Mouse (Mus musculus) G1E (cell line): ENCODE results near the gene Sbno2. TPM values are rescaled to one million over a fixed set of nuclear protein-coding genes. Genes with fewer than 3 reads are reported as not detected.

Source experiments
- ATAC-seq: 2 replicates; pipeline ENCODE4 v1.8.0; 2016; ENCODE audit warnings: mild to moderate bottlenecking; ENCODE audit not compliant: insufficient number of reproducible peaks, poor library complexity, low FRiP score, severe bottlenecking; ENCODE audit errors: extremely low read depth
- DNase-seq: peaks from one replicate; pipeline ENCODE4 v3.0.0; 2012; ENCODE audit warnings: low spot score
- H3K27me3 ChIP-seq: 2 replicates; pipeline ENCODE4 v1.6.1; 2012; ENCODE audit warnings: mild to moderate bottlenecking, low read length, inconsistent platforms; ENCODE audit not compliant: insufficient read depth
- H3K36me3 ChIP-seq: replicated peaks from 2 replicates; pipeline ENCODE3; 2012; ENCODE audit warnings: mild to moderate bottlenecking, inconsistent platforms
- H3K4me1 ChIP-seq: 2 replicates; pipeline ENCODE4 v1.6.1; 2012; ENCODE audit warnings: low read depth, low read length, inconsistent platforms, mixed read lengths; ENCODE audit not compliant: insufficient read depth
- H3K4me3 ChIP-seq: 2 replicates; pipeline ENCODE4 v1.5.1; 2012; ENCODE audit warnings: low read depth, mild to moderate bottlenecking, inconsistent platforms, low read length, moderate library complexity, mixed read lengths
- H3K9me3 ChIP-seq: replicated peaks from 2 replicates; pipeline ENCODE4 v1.6.1; 2012; ENCODE audit warnings: inconsistent platforms
- CTCF ChIP-seq: IDR thresholded peaks from 2 replicates; pipeline ENCODE4 v1.5.1; 2012; ENCODE audit warnings: low read depth, low read length, inconsistent platforms, mixed read lengths
- GATA1 ChIP-seq: IDR thresholded peaks from 2 replicates; pipeline ENCODE4 v1.6.1; 2012; ENCODE audit warnings: borderline replicate concordance, low read length, inconsistent platforms, mixed read lengths
- GATA2 ChIP-seq: IDR thresholded peaks from 2 replicates; pipeline ENCODE4 v1.6.1; 2012; ENCODE audit warnings: low read depth, low read length, inconsistent platforms, borderline replicate concordance
- POLR2AphosphoS5 ChIP-seq: IDR thresholded peaks from 2 replicates; pipeline ENCODE4 v1.6.1; 2012; ENCODE audit warnings: low read depth, low read length, inconsistent platforms; ENCODE audit not compliant: insufficient replicate concordance
- TAL1 ChIP-seq: conservative IDR thresholded peaks from 2 replicates; pipeline ENCODE4 v1.6.1; 2012; ENCODE audit warnings: low read depth, low read length, inconsistent platforms, mixed read lengths
- polyA plus RNA-seq: library from polyadenylated mRNA; stranded (reverse); fragments of >175 nt; gene quantifications from 2 replicates; pipeline ENCODE4 v1.2.3, GENCODE M21; 2012
- total RNA-seq, 2 experiments: library from RNA; stranded (forward) in 1 of 2; stranded (reverse) in 1 of 2; fragments of 200-1000 nt in 1 of 2; fragments of >200 nt in 1 of 2; fragmentation: Nextera tagmentation in 1 of 2; gene quantifications; 2 replicates each; pipeline ENCODE4 v1.2.3; 2014 to 2017

The Sbno2 gene
- total and polyA plus RNA-seq, 3 experiments: 18.1 to 37.4 (median 34.2) TPM

DNA sequence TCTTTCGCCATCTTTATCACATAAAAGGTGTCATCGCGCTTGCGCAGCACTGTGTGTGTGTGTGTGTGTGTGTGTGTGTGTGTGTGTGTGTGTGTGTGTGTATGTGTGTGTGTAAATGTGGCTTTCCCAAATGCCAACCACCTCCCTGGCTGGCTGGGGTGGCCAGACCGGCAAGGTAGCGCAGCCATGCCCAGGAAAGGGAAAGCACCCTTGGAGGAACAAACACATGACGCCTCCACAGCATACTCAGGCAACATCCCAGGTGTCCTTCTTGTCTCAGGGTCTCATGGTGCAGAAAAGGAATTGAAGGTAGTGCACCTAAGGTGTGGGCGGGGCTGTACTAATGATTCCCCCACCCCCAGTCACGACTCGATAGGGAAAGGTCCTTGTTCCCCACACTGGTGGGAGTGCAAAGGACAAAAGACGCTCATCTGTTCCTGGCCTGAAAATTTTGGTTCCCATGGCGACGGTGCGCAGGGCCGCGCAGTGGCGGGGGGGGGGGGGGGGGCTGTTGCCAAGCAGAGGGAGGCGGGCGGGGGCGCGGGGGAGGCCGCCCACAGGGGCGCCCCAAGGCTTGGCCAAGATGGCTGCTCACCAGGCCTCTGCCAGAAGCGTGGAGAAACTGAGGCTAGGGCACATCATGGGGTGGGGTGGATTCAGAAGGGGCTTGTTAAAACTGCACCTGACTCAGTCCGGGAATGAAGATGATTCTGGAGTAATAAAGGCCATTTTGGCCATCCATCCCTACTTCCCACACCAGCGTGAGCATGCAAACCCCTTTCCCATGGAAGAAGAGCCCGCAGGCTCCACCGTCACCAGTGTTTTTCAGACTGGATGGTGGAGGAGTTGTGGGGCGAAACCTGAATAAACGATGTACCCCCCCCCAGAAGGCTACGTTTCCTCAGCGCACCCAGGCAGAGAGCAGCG is 32.5 kb upstream of the Sbno2 start:
- ATAC-seq: no peak
- TF ChIP-seq CTCF (no peak), TAL1 (no peak), GATA2 (no peak), GATA1 (no peak), POLR2AphosphoS5 (no peak)
- H3K4me1 ChIP-seq: peaks cover 75% of the 10 kb centered on the region
- no peak for DNase-seq
- peak overlapping the region; percentile 89 for H3K4me3 ChIP-seq
- H3K36me3 ChIP-seq: peaks cover 51% of the 10 kb centered on the region
- H3K9me3 ChIP-seq: no peaks in the 10 kb centered on the region
- no peaks in the 10 kb centered on the region for H3K27me3 ChIP-seq

DNA sequence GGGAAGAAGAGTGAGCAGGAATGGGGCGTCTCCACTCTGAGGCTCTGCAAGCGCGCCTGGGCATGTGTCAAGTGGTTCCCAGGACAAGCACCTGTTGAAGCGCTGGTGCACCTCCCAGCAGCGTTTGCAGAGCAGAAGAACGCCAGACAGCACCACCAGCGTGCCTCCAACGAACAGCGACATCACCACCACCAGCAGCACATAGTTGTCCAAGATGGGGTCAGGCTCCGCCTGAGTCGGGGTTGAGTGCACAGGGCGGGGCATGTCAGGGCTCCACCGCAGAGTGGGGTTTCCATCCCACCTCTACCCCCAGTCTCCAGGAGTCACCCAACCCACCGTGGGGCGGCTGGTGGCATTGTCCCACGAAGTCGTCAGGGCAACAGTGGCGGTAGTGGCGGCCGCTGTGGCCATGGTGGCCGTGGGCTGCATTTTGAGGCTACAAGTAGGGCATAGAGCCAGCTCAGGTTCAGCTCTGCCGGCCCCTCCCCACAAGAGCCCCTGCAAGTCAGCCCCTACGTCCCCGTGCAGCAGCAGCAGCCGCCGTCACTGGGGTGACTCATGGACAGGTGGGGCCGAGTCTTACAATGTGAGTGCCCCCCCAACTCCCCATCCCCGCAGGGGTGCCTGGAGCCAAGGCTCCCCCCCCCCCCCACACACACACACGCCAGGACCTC is 31.7 kb upstream of the Sbno2 start:
- peaks cover 56% of the 10 kb centered on the region for H3K36me3 ChIP-seq
- peak overlapping the region; percentile 46; the same call in 1 of the 2 replicates for H3K4me3 ChIP-seq
- DNase-seq: no peak
- no peaks in the 10 kb centered on the region for H3K9me3 ChIP-seq
- peaks cover 73% of the 10 kb centered on the region for H3K4me1 ChIP-seq
- ATAC-seq: no peak
- H3K27me3 ChIP-seq: no peaks in the 10 kb centered on the region; the same call in 1 of the 2 replicates
- TF ChIP-seq GATA1: no peak
- no peak for TF ChIP-seq POLR2AphosphoS5
- TF ChIP-seq TAL1: no peak
- TF ChIP-seq GATA2: no peak
- TF ChIP-seq CTCF: no peak

DNA sequence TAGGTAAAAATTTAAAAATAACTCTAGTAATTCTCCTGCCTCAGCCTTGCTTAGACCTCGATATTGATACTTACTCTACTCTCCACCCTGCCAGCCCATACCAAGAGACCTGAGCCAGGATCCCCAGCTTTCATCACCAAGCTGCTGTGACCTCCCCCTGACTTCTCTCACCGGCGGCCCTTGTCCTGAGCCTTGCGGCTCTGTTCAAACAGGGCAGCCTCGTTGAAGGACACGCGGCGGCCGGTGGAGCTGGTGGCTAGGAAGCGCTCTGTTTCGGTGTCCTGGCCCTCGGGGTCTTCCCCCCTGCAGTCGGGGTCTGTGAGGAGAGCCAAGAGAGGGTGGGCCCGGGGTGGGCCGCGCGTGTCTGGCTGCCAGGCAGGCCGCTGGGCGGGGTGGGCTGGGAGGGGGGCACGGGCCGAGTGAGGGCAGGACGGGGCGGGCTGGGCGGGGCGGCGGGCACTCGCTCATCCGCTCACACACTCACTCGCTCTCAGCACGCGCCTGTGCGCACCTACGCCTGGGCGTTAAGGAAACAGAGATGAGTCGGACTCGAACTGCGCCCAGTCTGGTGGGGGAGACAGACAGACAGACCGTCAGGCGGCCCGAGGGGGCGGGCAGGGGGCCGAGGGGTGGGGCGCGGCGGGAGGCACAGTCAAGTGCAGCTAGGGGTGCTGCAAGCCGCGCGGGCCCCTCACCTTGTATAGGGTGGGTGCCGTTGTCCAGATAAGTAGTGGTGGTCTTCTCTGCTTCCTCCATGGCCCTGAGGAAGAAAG is 31.0 kb upstream of the Sbno2 start:
- Histone ChIP-seq H3K4me3 (no peak overlapping the region), H3K27me3 (no peaks in the 10 kb centered on the region; the same call in 1 of the 2 replicates), H3K36me3 (peaks cover 64% of the 10 kb centered on the region), H3K9me3 (peaks cover 2% of the 10 kb centered on the region; the same call in 1 of the 2 replicates), H3K4me1 (peaks cover 74% of the 10 kb centered on the region)
- ATAC-seq (no peak), DNase-seq (no peak)
- TF ChIP-seq POLR2AphosphoS5 (no peak), CTCF (no peak), GATA2 (no peak), GATA1 (no peak), TAL1 (no peak)

DNA sequence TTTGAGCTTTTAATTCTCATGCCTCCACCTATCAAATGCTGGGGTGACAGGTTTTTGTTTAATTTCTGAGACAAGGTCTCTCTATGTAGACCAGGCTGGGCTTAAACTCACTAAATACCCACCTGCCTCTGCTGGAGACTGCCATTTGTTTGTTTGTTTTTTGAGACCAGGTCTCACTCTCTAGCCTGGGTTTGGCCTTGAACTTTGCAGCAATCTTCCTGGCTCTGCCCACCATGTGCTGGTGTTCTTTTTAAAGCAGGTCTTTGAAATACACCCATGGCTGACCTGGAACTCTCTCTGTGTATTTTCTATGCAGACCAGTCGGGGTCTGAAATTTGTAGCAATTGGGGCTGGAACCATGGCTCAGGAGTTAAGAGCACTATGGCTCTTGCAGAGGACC is 30.3 kb upstream of the Sbno2 start:
- ATAC-seq: no peak
- no peaks in the 10 kb centered on the region; the same call in 1 of the 2 replicates for H3K27me3 ChIP-seq
- TF ChIP-seq GATA2 (no peak), TAL1 (no peak), POLR2AphosphoS5 (no peak), CTCF (no peak), GATA1 (no peak)
- H3K4me1 ChIP-seq: peaks cover 73% of the 10 kb centered on the region
- H3K36me3 ChIP-seq: peaks cover 71% of the 10 kb centered on the region
- H3K9me3 ChIP-seq: peaks cover 7% of the 10 kb centered on the region; the same call in 1 of the 2 replicates
- no peak for DNase-seq
- no peak overlapping the region for H3K4me3 ChIP-seq

DNA sequence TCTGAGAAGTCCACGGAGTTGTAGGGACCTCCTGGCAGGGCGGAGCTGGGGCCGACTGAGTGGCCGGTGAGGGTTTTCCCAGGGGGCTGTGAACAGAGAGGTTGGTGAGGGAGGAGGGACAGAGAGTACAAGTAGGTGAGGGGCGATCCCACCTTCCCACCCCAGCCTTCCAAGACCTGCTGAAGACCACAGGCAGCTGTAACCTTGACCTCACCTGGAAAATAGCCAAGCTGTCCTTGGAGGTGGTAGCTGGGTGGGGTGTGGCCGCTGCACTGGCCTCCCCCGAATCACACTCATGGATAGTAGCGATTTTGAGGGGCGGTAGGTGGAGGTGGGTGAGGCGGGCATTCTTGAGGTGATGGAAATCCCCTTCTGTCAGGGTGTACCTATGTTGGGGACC is 29.8 kb upstream of the Sbno2 start:
- peaks cover 76% of the 10 kb centered on the region for H3K36me3 ChIP-seq
- no peak for ATAC-seq
- no peak overlapping the region for H3K4me3 ChIP-seq
- TF ChIP-seq GATA1: no peak
- no peak for TF ChIP-seq TAL1
- TF ChIP-seq CTCF: no peak
- TF ChIP-seq GATA2: no peak
- no peak for TF ChIP-seq POLR2AphosphoS5
- no peak for DNase-seq
- no peaks in the 10 kb centered on the region; the same call in 1 of the 2 replicates for H3K27me3 ChIP-seq
- peaks cover 68% of the 10 kb centered on the region for H3K4me1 ChIP-seq
- peaks cover 7% of the 10 kb centered on the region; the same call in 1 of the 2 replicates for H3K9me3 ChIP-seq
